Mouse (Mus musculus) thymus, postnatal 10 days (tissue): Measurements from ENCODE around the gene Pnpla2.

Source experiments
- DNase-seq, 2 experiments: peaks; one replicate each; pipeline ENCODE4 v3.0.0; 2021; ENCODE audit warnings: low spot score in 2 of 2

Pnpla2 gene

DNA sequence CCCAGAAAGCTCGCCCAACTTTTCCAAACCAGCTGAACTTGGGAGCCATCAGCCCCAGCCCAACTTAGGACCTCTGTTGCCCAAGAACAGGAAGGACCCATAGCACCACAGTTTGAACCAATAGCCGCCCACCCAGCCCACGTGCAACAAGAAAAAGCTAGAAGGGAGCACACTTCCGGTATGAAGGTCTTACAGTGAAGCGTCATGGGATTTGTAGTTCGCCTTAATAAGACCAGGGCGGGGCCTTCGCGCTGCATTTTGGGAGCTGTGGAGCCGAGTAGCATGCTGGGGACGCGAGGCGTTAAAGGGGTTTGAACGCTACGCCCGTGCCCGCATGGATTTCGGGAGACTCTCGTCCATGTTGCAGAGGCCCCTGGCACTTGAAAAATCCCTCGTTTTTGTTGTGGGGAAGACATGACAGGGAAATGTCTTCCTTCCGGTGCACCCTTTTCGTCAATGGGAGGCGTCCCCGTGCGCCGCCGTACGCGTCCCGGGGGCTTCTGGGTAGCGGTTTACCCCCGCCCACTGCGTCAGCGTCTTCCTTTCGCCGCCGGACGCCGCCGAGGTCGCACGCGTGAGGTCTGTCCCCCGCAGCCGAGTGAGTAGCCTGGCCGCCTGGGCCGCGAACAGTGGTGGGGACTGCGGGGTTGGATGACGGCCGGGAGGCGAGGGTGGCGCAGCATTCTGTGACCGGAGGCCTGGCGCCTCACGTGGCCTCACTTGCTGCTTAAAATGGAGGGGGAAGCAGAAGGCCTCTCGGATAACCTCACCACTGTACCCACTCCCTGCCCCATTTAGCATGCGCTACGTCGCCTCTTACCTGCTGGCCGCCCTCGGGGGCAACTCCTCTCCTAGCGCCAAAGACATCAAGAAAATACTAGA is 7.6 kb upstream of the Pnpla2 start, which contains the start of gene Rplp2:
Gene Rplp2, plus strand, starts transcription at position 261 of the 882 bp plus-strand sequence.
- peak; percentile 88 for DNase-seq

DNA sequence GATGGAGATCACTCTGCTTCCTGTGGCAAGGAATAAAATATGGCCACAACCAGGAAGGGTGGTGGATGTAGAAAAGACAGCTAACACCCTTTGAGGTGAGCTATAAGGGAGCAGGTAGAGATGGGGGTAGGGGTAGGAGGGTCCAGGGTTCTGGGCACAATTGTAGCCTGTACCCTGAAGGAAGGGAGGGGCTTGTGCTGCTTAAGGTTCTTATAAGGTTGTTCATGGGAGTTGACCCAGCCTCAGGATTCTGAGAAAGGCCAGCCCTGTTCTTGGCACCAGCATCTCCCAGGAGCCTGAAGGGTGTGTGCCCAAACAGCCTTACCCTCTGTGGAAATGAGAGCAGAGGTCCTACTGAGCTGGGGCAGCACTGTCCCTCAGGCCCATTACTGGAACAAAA is 3.1 kb upstream of the Pnpla2 start:
- DNase-seq = no peak

DNA sequence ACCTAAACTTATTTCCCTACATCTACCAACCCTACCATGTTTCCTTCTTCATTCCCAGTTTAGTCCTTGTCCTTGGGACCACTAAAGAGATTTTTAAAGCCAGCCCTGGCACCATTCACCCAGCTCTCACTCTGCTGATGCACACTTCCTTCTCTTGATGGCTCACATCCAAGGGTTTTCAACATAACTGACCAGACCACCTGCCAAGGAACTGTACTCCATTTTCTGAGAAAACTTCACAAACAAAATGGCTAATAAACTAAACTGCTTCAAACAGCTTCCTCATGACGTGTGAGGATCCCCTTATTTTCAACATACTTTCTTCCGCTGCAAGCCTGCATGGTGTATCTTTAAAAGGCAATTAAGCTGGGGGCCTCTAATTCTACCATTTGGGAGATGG is 1.4 kb upstream of the Pnpla2 start:
- DNase-seq = no peak

DNA sequence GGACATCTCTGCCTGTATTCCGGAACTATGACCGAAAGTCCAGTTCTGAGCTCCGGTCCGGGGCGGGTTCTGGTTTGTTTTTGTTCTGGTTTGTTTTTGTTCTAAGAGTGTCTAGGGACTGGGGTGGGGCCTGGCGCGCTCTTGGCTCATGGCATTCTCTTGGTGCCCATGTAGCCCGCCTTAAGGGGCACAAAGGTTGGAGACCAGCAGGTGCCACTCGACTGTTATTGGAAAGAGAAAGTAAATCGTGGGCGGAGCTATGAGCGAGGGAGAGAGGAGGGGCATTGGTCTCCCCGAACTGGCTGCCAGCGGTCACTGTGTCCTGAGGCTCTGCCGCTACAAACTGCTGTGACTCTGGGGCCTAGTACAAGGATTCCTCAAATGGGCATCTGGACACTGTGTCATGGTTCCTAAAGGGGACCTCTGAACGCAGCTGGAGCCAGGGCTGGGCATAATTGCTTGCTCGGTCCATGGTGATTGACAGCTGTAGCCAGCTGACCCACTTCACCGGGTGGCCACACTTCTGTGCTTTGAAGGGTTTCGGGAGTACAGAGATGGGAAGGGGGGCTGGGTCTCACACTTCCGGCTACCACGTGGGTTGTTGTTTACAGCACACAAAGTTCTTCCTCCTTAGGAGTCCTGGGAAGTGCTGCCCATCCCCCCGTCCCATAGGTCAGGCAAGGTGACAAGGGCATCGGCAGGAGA is 764 bp downstream of the Pnpla2 start:
- DNase-seq = no peak

DNA sequence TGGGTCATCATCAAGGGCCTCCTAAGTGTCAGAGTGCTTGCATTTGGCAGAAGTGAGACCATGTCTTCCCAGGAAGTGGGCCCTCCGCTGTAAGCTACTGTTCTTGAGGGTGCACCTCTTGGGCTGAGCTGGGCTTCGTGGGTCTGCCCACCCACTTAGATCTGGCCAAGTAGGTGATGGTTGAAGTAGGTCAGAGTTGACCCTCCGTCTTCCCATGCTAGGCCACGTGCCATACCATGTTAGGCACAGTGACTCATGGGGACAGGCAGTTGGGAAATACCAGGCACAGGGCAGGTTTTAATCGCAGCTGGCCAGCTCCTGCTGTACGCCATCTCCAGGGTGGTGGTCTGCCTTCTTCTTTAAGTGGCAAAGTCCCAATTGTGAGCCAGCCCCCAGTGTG is 1.7 kb downstream of the Pnpla2 start:
- no peak for DNase-seq

DNA sequence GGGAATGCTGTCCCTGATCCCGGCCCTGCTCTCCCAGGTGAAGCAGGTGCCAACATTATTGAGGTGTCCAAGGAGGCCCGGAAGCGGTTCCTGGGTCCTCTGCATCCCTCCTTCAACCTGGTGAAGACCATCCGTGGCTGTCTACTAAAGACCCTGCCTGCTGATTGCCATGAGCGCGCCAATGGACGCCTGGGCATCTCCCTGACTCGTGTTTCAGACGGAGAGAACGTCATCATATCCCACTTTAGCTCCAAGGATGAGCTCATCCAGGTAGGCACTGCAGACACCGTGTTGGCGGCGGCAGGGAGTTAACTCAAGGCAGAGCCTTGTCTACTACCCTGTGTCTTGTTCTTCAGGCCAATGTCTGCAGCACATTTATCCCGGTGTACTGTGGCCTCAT is 2.2 kb downstream of the Pnpla2 start:
- no peak for DNase-seq

DNA sequence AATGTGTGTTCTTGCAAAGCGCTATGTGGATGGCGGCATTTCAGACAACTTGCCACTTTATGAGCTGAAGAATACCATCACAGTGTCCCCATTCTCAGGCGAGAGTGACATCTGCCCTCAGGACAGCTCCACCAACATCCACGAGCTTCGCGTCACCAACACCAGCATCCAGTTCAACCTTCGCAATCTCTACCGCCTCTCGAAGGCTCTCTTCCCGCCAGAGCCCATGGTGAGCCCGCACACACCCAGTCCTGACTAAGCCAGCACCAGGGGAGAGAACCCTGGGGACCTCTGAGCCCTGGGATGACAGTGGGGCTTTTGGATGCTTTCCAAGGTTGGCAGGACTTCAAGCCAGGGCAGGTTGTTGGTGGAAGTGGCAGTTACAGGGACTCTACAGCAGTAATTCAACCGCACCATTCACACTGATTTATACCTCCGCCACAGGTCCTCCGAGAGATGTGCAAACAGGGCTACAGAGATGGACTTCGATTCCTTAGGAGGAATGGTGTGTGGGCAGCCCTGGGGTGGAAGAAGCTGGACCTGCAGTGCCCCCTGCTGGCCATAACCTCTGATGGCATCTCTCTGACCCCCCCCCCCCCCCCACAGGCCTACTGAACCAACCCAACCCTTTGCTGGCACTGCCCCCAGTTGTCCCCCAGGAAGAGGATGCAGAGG is 3.1 kb downstream of the Pnpla2 start:
- DNase-seq = peak in 1 of 2 experiments; percentile 56

DNA sequence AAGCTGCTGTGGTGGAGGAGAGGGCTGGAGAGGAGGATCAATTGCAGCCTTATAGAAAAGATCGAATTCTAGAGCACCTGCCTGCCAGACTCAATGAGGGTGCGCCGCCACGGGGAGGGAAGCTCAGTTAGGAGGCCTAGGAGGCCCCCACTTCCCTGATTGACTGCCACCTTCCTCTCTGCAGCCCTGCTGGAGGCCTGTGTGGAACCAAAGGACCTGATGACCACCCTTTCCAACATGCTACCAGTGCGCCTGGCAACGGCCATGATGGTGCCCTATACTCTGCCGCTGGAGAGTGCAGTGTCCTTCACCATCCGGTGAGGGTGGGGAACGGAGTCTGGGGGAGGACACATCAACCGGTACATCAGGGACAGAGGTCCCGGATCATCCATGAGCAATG is 3.7 kb downstream of the Pnpla2 start:
- no peak for DNase-seq

DNA sequence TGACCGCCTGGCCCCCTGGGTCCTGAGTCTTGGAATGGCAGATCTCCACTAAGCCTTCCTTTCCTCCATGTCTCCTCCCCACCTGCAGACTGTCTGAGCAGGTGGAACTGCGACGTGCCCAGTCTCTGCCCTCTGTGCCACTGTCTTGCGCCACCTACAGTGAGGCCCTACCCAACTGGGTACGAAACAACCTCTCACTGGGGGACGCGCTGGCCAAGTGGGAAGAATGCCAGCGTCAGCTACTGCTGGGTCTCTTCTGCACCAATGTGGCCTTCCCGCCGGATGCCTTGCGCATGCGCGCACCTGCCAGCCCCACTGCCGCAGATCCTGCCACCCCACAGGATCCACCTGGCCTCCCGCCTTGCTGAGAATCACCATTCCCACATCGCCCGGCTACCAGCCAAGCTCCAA is 4.3 kb downstream of the Pnpla2 start:
- no peak for DNase-seq

DNA sequence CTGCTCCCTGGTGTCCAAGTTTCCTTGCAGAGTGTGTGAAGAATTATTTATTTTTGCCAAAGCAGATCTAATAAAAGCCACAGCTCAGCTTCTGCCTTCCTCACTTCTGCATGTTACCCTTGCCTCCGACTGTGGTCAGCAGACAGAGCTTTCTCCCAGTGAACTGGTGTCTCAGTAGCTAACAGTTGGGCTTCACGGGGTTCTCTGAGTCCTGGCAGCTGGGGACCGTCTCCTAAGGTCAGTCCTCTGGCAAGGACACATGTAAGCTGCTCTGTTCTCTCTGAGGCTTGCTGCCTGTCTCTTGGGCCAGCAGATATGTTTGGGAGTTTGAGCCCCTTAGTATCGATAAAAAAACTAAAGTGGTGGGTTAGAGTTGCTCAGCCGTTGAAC is 5.0 kb downstream of the Pnpla2 start:
- no peak for DNase-seq

DNA sequence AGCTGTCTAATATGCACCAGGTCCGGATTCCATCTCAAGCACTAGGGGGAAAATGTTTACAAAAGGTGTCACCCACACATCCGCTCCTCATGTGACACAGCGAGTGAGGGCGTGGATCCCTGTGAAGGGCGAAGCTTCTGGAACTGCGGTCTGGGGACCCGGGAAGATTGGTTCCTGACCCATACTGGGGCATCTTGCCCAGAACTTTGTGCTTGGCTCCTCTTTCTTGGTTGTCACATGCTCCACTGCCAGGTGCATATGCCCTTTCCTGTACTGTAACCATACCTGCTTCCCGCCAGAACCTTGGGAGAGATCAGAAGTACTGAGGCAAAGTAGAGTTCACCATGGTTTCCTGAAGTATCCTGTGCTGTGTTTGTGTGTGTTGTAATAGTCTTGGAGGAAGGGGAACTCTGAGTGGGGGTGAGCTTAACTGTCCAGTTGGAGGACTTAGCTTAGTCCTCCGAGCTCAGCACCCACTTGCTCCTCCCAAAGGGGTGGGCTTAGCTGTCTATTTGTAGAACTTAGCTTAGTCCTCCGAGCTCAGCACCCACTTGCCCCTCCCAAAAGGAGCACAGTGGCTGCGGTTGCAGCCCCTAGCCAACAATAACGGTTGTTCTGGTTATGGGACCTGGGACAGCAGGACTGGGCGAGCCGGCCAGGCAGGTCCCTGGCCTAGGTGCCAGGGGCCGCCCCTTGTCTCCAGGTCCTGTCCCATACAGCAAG is 5.6 kb downstream of the Pnpla2 start, which contains the start of gene Cracr2b:
Gene Cracr2b, plus strand, starts transcription at position 704 of the 723 bp plus-strand sequence.
- no peak for DNase-seq

DNA sequence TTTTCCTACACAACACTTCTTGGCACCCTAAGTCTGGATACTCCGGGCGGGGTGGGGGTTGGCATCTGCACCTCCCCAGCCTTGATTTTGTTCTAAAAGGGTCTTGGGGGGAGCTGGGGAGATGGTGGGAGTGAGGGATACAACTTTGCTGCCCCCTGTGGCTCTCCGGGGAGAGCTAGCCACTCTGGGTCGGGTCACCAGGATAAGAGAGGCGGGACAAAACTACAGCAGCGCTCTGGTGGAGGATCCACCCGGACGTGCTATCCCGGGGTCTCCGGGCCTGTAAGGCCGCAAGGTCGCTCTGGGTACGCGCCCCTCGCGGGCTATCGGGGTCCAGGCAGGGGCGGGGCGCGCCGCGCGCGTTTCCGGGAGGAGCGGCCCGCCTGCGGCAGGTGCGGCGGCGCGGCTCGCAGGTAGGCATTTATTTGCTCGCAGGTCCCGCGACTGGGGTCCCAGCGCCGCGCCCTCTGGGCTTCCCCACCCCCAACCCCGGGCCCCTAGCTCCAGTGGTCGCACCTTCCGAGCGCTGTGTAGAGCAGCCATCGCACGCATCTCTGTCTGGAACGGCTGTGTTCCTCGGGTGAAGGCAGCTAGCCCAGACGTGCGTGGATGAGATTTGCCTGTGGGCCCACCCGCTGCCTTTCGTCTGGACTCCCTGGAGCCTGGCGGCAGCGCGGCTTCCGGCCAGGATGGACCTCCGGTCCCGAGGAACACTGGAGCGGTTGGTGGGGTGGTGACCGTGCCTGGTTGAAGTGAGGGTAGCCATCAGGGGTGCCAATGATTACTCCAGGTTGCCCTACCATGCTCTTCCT is 6.7 kb downstream of the Pnpla2 start:
- DNase-seq = no peak

DNA sequence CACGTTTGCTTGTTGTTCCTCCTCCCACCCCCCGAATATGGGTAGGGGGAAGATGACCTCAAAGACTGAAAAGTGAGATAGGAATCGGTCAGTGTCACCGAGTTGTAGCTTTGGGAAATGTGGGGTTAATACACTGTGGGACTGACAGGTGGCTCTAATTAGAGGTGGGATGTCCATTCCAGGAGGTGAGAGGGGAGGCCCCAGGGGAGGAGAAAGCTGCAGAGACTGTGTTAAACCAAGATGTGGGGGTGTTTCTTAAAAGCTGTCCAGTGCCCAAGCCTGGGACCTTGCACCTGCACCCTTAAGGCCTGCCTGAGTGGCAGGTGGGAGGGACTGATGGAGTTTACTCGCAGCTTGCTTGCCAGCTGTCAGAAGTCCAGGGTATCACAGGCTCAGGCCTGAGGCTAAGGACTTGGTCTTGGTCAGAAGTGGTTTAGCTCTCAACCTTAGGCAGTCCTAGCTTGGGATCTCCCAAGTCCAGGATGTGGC is 7.4 kb downstream of the Pnpla2 start:
- DNase-seq = no peak

DNA sequence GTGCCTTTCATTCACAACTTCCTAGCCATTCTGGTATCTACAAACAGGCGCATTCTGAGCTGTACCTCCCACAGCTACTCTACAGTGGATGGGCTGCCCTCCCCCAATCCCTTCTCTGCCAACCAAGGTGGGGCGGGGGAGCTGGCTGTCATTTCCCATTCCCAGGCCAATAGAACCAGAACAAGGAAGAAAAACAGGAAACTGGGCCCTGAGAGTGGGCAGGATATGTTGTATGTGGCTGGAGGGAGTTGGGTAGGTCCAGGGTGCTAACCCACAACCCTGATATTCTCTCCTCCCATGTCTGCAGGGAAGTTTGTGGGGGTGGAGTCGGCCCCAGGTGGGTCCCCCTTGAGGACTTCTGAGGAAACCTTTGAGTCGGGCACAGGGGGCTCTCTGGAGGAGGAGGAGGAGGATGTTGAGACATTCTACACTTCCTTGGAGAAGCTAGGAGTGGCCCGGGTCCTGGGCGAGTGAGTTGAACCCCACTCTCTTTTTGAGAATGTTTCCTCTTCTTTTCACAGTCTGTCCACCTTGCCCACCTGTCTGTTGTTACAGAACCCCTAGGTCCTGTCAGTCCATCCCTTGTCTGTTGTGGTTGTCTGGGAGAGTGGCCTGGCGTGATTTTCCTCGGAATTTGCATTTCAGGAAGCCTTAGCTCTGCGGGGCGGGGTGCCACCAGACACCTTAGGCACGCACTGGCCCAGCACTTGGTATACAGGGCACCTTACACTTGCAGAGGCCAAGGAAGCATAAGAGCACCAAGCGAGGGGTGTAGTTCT is 9.0 kb downstream of the Pnpla2 start:
- DNase-seq = no peak

DNA sequence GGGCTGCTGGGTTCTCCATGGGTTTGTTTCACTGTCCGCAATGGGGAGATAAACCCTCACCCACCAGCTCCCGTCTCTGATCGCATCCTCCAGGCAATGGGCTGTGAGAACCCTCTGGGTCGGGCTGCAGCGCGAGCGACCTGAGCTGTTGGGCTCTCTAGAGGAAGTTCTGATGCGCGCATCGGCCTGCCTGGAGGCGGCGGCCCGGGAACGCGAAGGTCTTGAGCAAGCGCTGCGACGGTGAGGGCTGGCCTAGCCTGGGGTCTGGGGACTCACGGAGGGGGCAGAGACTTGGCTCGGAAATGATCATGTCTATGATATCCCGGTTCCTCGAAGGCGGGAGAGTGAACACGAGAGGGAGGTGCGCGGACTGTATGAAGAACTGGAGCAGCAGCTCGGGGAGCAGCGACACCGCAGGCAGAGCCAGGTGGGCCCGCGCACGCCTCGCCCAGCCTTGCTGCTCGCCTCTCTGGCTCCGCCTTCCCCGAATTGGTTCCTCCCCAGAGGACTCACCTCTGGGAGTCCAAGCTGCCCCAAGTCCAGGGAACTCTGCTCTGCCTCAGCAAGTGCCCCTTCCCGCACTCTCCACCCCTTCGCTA is 9.7 kb downstream of the Pnpla2 start:
- DNase-seq = peak in 1 of 2 experiments; percentile 45

DNA sequence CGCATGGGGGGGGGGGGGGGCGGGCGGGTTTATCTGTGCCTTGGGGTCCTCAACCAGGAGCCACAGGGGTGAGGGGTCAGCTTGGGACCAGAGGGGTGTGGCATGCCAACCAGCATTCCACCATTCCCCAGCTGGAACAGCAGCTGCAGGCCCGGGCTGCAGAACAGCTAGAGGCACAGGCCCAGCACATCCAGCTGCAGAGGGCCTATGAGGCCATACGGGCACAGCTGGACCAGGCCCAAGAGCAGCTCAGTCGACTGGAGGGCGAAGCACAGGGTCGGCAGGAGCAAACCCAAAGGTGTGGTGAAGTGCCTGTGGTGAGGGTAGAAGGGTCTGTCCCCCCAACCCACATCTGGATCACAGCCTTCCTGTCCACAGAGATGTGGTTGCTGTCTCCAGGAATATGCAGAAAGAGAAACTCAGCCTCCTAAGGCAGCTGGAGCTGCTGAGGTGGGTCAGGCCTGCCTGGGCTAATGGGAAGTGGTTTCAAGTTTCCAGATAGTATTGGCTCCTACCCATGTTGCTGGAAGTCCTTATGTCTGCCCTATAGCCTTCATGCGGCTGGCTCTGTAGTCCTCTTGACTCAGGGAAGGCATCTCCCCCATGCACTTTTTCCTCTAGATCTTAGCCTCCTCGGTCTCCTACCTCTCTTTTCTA is 10.5 kb downstream of the Pnpla2 start:
- DNase-seq = no peak

DNA sequence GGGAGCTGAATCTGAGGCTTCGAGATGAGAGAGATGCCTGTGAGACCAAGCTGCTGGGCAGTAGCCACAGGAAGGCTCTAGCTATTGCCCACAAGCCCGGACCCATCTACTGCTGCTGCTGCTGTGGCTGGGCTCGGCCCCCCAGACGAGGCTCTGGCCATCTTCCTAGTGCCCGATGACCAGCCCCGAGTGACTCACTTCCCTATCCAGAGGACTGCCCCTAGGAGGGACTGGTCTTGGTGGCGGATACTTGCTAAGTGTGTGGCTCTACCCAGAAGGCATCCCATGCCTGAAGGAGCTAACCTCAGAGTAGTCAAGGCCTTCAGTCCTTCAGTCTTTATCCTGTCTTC is 11.0 kb downstream of the Pnpla2 start:
- no peak for DNase-seq

DNA sequence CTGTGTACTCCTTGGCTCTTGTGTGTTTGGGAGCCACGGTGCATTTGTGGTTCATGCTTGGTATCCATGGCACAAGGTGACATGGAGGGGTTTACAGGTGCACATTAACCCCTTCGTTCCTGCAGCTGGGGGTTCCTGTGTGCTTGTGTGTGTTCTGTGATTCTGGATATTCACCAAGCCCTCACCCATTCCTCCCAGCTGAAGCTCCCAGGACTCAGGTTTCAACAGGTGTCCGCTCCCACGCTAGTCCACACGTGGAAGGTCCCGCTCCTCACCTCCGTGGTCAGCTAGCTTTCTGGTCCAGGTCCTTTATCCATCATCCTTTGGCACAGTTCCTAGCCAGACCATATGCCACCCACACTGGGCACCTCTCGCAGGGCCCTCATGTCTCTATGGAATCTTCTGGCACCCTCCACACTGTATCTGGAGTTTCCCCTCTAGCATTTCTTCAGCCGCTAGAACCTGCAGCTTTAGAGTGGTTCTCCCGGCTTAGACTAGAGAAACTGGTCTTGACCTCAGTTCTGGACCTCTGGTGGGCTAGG is 11.7 kb downstream of the Pnpla2 start:
- DNase-seq = no peak
